Mouse (Mus musculus) liver, embryonic 14.5 days (tissue): Measurements from ENCODE around the gene Atox1. TPM values are rescaled to one million over a fixed set of nuclear protein-coding genes. Genes with fewer than 3 reads are reported as not detected.

Experiments used
- ATAC-seq: fragments of 200-750 bp; cut with Nextera tagmentation; 2 replicates; pipeline ENCODE4 v1.8.0; 2017; ENCODE audit warnings: moderate number of reproducible peaks, mild to moderate bottlenecking, moderate library complexity; ENCODE audit not compliant: insufficient read depth
- DNase-seq, 3 experiments: peaks; one replicate each; pipeline ENCODE4 v3.0.0-alpha.2; 2012 to 2013; ENCODE audit warnings: low read depth in 3 of 3, low spot score in 3 of 3
- H3K27ac ChIP-seq: fragments of 300-500 bp; sonication (generic); 2 replicates; pipeline ENCODE4 v1.5.1; 2014; ENCODE audit warnings: moderate library complexity, mild to moderate bottlenecking, control low read depth, inconsistent platforms
- H3K27me3 ChIP-seq: fragments of 300-500 bp; sonication (generic); 2 replicates; pipeline ENCODE4 v1.6.1; 2014; ENCODE audit warnings: mild to moderate bottlenecking, low read length, moderate library complexity; ENCODE audit not compliant: control insufficient read depth, insufficient read depth
- H3K36me3 ChIP-seq: fragments of 300-500 bp; sonication (generic); replicated peaks from 2 replicates; pipeline ENCODE4 v1.6.1; 2014; ENCODE audit warnings: low read depth; ENCODE audit not compliant: control insufficient read depth, insufficient read depth
- H3K4me1 ChIP-seq, 2 experiments: fragments of 200-500 bp in 1 of 2; fragments of 300-500 bp in 1 of 2; sonication (generic) in 1 of 2; replicated peaks; 2 replicates each; pipeline ENCODE4 v1.6.1; 2012 to 2014; ENCODE audit warnings: antibody characterized with exemption in 1 of 2, inconsistent platforms in 1 of 2, low read length in 1 of 2; ENCODE audit not compliant: control insufficient read depth in 2 of 2, insufficient read depth in 2 of 2
- H3K4me2 ChIP-seq: fragments of 300-500 bp; sonication (generic); 2 replicates; pipeline ENCODE4 v1.6.1; 2014; ENCODE audit warnings: low read depth, mild to moderate bottlenecking, control low read depth, moderate library complexity
- H3K4me3 ChIP-seq, 2 experiments: fragments of 200-500 bp in 1 of 2; fragments of 300-500 bp in 1 of 2; sonication (generic) in 1 of 2; 2 replicates each; pipeline ENCODE4 v1.5.1; 2012 to 2014; ENCODE audit warnings: low read depth in 2 of 2, low read length in 2 of 2, mild to moderate bottlenecking in 2 of 2, control low read depth in 1 of 2, inconsistent platforms in 1 of 2, moderate library complexity in 1 of 2; ENCODE audit not compliant: insufficient read depth in 1 of 2
- H3K9ac ChIP-seq: fragments of 300-500 bp; sonication (generic); replicated peaks from 2 replicates; pipeline ENCODE4 v1.6.1; 2014; ENCODE audit warnings: mild to moderate bottlenecking, control low read depth, moderate library complexity
- H3K9me3 ChIP-seq: fragments of 300-500 bp; sonication (generic); 2 replicates; pipeline ENCODE4 v1.6.1; 2016; ENCODE audit warnings: low read length, mixed read lengths; ENCODE audit not compliant: control insufficient read depth
- CTCF ChIP-seq: IDR thresholded peaks from 2 replicates; pipeline ENCODE4 v1.5.1; 2016; ENCODE audit warnings: antibody characterized with exemption, low read depth, control low read depth
- EP300 ChIP-seq: IDR thresholded peaks from 2 replicates; pipeline ENCODE4 v1.6.1; 2016; ENCODE audit warnings: antibody characterized with exemption, low read depth
- WGBS: fragments of 180-500 bp; shearing (Covaris S2); extraction: QIAGEN DNeasy Blood & Tissue Kit; methylation state at CpG from one replicate; pipeline ENCODE4 v1.1.7; 2014; ENCODE audit not compliant: insufficient replicate concordance; 5-methylcytosine and 5-hydroxymethylcytosine counted together
- microRNA-seq: library from miRNA; unstranded; fragments of <30 nt; microRNA quantifications from one replicate; pipeline ENCODE4, GENCODE M21; 2016
- polyA plus RNA-seq, 2 experiments: library from polyadenylated mRNA; depleted of rRNA in 1 of 2; stranded (reverse) in 1 of 2; unstranded in 1 of 2; fragments of >200 nt; fragmentation: Nextera tagmentation in 1 of 2; extraction: Ambion mirVana in 1 of 2; gene quantifications; 2 replicates each; pipeline versions ENCODE4 v1.2.1 to v1.2.3; 2012 to 2014

Atox1 gene
- polyA plus RNA-seq, 2 experiments: 120 to 209 TPM

GRCm38 (mm10) chr11:55397036-55397435 lies 64.0 kb downstream of the Atox1 start:
- no peak overlapping the region for H3K27ac ChIP-seq
- WGBS: 72% methylated on average over 2 of the region's 2 CpGs

More at GRCm38 (mm10) chr11:55397036-55397435, 64.0 kb downstream of the Atox1 start:
- Histone ChIP-seq H3K4me1 (no peaks in the 10 kb centered on the region), H3K4me2 (no peak overlapping the region), H3K36me3 (no peaks in the 10 kb centered on the region), H3K9ac (no peak overlapping the region), H3K4me3 (no peak overlapping the region), H3K9me3 (no peaks in the 10 kb centered on the region), H3K27me3 (no peaks in the 10 kb centered on the region)
- ATAC-seq (no peak), DNase-seq (no peak)
- TF ChIP-seq EP300: no peak
- no peak for TF ChIP-seq CTCF

Small RNA genes lying within 50 kb of the gene (microRNA-seq; reads per million reads assigned to microRNA genes)
- gene Mir7652: not detected

Other genes with a start within 250 kb of the Atox1 start
- gene Fat2, start 124.7 kb downstream of the Atox1 start, polyA plus RNA-seq (2012; rRNA removed): under 0.01 TPM in 1 of 2 replicates, not detected in the other
- gene Fat2, start 124.7 kb downstream of the Atox1 start, polyA plus RNA-seq (2014; fragmentation: Nextera tagmentation; extraction: Ambion mirVana): not detected in 2 replicates
- gene Sparc, start 38.1 kb downstream of the Atox1 start, polyA plus RNA-seq (2012; rRNA removed): 47.5 and 64.9 TPM in 2 replicates
- 88.2 and 91.2 TPM in 2 replicates for gene Sparc, start 38.1 kb downstream of the Atox1 start, polyA plus RNA-seq (2014; fragmentation: Nextera tagmentation; extraction: Ambion mirVana)
- 23.3 and 27.7 TPM in 2 replicates for gene G3bp1, start 8.4 kb upstream of the Atox1 start, polyA plus RNA-seq (2012; rRNA removed)
- 58.4 and 66.4 TPM in 2 replicates for gene G3bp1, start 8.4 kb upstream of the Atox1 start, polyA plus RNA-seq (2014; fragmentation: Nextera tagmentation; extraction: Ambion mirVana)
- not detected in 2 replicates for gene Glra1, start 147.0 kb upstream of the Atox1 start, polyA plus RNA-seq (2012; rRNA removed)
- not detected in 2 replicates for gene Glra1, start 147.0 kb upstream of the Atox1 start, polyA plus RNA-seq (2014; fragmentation: Nextera tagmentation; extraction: Ambion mirVana)